Mouse (Mus musculus) intestine, embryonic 15.5 days (tissue): ENCODE data around the gene Cog4. TPM values are rescaled to one million over a fixed set of nuclear protein-coding genes. Genes with fewer than 3 reads are reported as not detected.
A peak's percentile ranks its signal among the peaks of the same experiment; 100 is the strongest.
"Not testable (repeated sequence)": the region's sequence is repeated elsewhere in the genome, so short reads cannot be mapped to it uniquely, and the experiment has no call there.

Experiments used
- ATAC-seq: fragments of 200-750 bp; cut with Nextera tagmentation; 2 replicates; pipeline ENCODE4 v1.8.0; 2017; ENCODE audit warnings: moderate TSS enrichment, moderate library complexity
- H3K27ac ChIP-seq: fragments of 300-500 bp; sonication (generic); 2 replicates; pipeline ENCODE4 v1.5.1; 2015; ENCODE audit warnings: mild to moderate bottlenecking, inconsistent platforms
- H3K27me3 ChIP-seq: fragments of 300-500 bp; sonication (generic); replicated peaks from 2 replicates; pipeline ENCODE4 v1.6.1; 2015; ENCODE audit warnings: inconsistent platforms
- H3K36me3 ChIP-seq: fragments of 300-500 bp; sonication (generic); 2 replicates; pipeline ENCODE4 v1.6.1; 2015; ENCODE audit warnings: inconsistent platforms
- H3K4me1 ChIP-seq: fragments of 300-500 bp; sonication (generic); replicated peaks from 2 replicates; pipeline ENCODE4 v1.6.1; 2015; ENCODE audit warnings: inconsistent platforms
- H3K4me2 ChIP-seq: fragments of 300-500 bp; sonication (generic); replicated peaks from 2 replicates; pipeline ENCODE4 v1.6.1; 2015; ENCODE audit warnings: mild to moderate bottlenecking, inconsistent platforms
- H3K4me3 ChIP-seq: fragments of 300-500 bp; sonication (generic); replicated peaks from 2 replicates; pipeline ENCODE4 v1.5.1; 2015; ENCODE audit warnings: inconsistent platforms
- H3K9ac ChIP-seq: fragments of 300-500 bp; sonication (generic); 2 replicates; pipeline ENCODE4 v1.6.1; 2015; ENCODE audit warnings: inconsistent platforms
- H3K9me3 ChIP-seq: fragments of 300-500 bp; sonication (generic); 2 replicates; pipeline ENCODE4 v1.6.1; 2016; ENCODE audit warnings: inconsistent platforms
- WGBS: fragments of 180-500 bp; shearing (Covaris S2); methylation state at CpG from one replicate; pipeline ENCODE4 v1.1.7; 2015; 5-methylcytosine and 5-hydroxymethylcytosine counted together
- polyA plus RNA-seq: library from polyadenylated mRNA; unstranded; fragments of >200 nt; fragmentation: Nextera tagmentation; extraction: Ambion mirVana; gene quantifications from 2 replicates; pipeline ENCODE4 v1.2.1, GENCODE M21; 2015

Gene Cog4
- polyA plus RNA-seq, 1 experiment from 2014 or later, result 69.0 TPM

GRCm38 (mm10) chr8:110920032-110920772 lies 73.8 kb downstream of the Cog4 start:
- WGBS, result 4% methylated on average over 32 of the region's 37 CpGs
- H3K4me3 ChIP-seq, result peak overlapping the region; percentile 89
- no peaks in the 10 kb centered on the region for H3K9me3 ChIP-seq
- peak; percentile 46 for ATAC-seq
- peak overlapping the region; percentile 79 for H3K9ac ChIP-seq
- H3K36me3 ChIP-seq, result no peaks in the 10 kb centered on the region
- H3K27ac ChIP-seq, result peak overlapping the region; percentile 77
- no peaks in the 10 kb centered on the region for H3K27me3 ChIP-seq
- peaks cover 17% of the 10 kb centered on the region for H3K4me1 ChIP-seq
- peak overlapping the region; percentile 78 for H3K4me2 ChIP-seq

- WGBS, result 24% methylated on average over 3 of the region's 3 CpGs
- Histone ChIP-seq H3K4me2 (peak overlapping the region; percentile 78), H3K9me3 (no peaks in the 10 kb centered on the region), H3K4me3 (peak overlapping the region; percentile 89), H3K4me1 (peaks cover 17% of the 10 kb centered on the region), H3K9ac (peak overlapping the region; percentile 79), H3K36me3 (no peaks in the 10 kb centered on the region), H3K27ac (peak overlapping the region; percentile 77; the same call in 1 of the 2 replicates), H3K27me3 (no peaks in the 10 kb centered on the region)
- no peak for ATAC-seq
These were observed 74.4 kb downstream of the Cog4 start for GRCm38 (mm10) chr8:110920773-110921277.

- ATAC-seq, result peak; percentile 9; the same call in 1 of the 2 replicates
- Histone ChIP-seq H3K9me3 (no peaks in the 10 kb centered on the region), H3K4me2 (peak overlapping the region; percentile 78), H3K36me3 (no peaks in the 10 kb centered on the region), H3K27me3 (no peaks in the 10 kb centered on the region), H3K4me1 (peaks cover 17% of the 10 kb centered on the region), H3K4me3 (peak overlapping the region; percentile 89), H3K9ac (no peak overlapping the region), H3K27ac (0 out of 2 replicates have a peak overlapping the region, but pooled peaks have one; percentile 40)
- WGBS, result 30% methylated on average over 7 of the region's 7 CpGs
These were observed 75.3 kb downstream of the Cog4 start for GRCm38 (mm10) chr8:110921492-110922230.

GRCm38 (mm10) chr8:110925691-110926140 lies 79.3 kb downstream of the Cog4 start:
- no peaks in the 10 kb centered on the region for H3K9me3 ChIP-seq
- H3K4me2 ChIP-seq, result no peak overlapping the region
- WGBS, result 77% methylated on average over 8 of the region's 8 CpGs
- H3K9ac ChIP-seq, result no peak overlapping the region
- no peak for ATAC-seq
- no peaks in the 10 kb centered on the region for H3K27me3 ChIP-seq
- no peak overlapping the region for H3K4me3 ChIP-seq
- H3K36me3 ChIP-seq, result no peaks in the 10 kb centered on the region
- no peak overlapping the region for H3K27ac ChIP-seq
- H3K4me1 ChIP-seq, result peaks cover 16% of the 10 kb centered on the region; the same call in 1 of the 2 replicates

- Histone ChIP-seq H3K4me2 (no peak overlapping the region), H3K27me3 (no peaks in the 10 kb centered on the region), H3K36me3 (no peaks in the 10 kb centered on the region), H3K27ac (no peak overlapping the region), H3K9me3 (no peaks in the 10 kb centered on the region), H3K4me3 (no peak overlapping the region), H3K4me1 (peaks cover 7% of the 10 kb centered on the region; the same call in 1 of the 2 replicates), H3K9ac (no peak overlapping the region)
- ATAC-seq, result no peak
- WGBS, result 44% methylated on average over 5 of the region's 5 CpGs
These were observed 80.3 kb downstream of the Cog4 start for GRCm38 (mm10) chr8:110926690-110927089.

GRCm38 (mm10) chr8:110928435-110928834 lies 82.0 kb downstream of the Cog4 start:
- H3K36me3 ChIP-seq, result no peaks in the 10 kb centered on the region
- H3K9me3 ChIP-seq, result no peaks in the 10 kb centered on the region
- H3K4me3 ChIP-seq, result no peak overlapping the region
- 0 out of 2 replicates have a peak, but pooled peaks cover 3% of the 10 kb centered on the region for H3K4me1 ChIP-seq
- H3K27ac ChIP-seq, result no peak overlapping the region
- no peak overlapping the region for H3K9ac ChIP-seq
- no peaks in the 10 kb centered on the region for H3K27me3 ChIP-seq
- H3K4me2 ChIP-seq, result no peak overlapping the region
- ATAC-seq, result no peak
- WGBS, result 78% methylated on average over 7 of the region's 7 CpGs

- 66% methylated on average over 5 of the region's 5 CpGs for WGBS
- H3K4me1 ChIP-seq, result 0 out of 2 replicates have a peak, but pooled peaks cover 3% of the 10 kb centered on the region
- no peak overlapping the region for H3K27ac ChIP-seq
- H3K27me3 ChIP-seq, result no peaks in the 10 kb centered on the region
- ATAC-seq, result peak; percentile 47; the same call in 1 of the 2 replicates
- H3K9ac ChIP-seq, result no peak overlapping the region
- no peaks in the 10 kb centered on the region for H3K9me3 ChIP-seq
- H3K36me3 ChIP-seq, result no peaks in the 10 kb centered on the region
- H3K4me2 ChIP-seq, result no peak overlapping the region
- H3K4me3 ChIP-seq, result no peak overlapping the region
These were observed 82.7 kb downstream of the Cog4 start for GRCm38 (mm10) chr8:110929066-110929465.

- WGBS, result 94% methylated on average over 8 of the region's 8 CpGs
- H3K27me3 ChIP-seq, H3K4me1 ChIP-seq, ATAC-seq, H3K36me3 ChIP-seq, H3K27ac ChIP-seq, H3K4me3 ChIP-seq, H3K9ac ChIP-seq, H3K4me2 ChIP-seq, H3K9me3 ChIP-seq: not testable (repeated sequence)
These were observed 83.3 kb downstream of the Cog4 start for GRCm38 (mm10) chr8:110929672-110930071.

- no peaks in the 10 kb centered on the region for H3K36me3 ChIP-seq
- no peak overlapping the region for H3K9ac ChIP-seq
- 61% methylated on average over 12 of the region's 12 CpGs for WGBS
- H3K4me3 ChIP-seq, result no peak overlapping the region
- no peaks in the 10 kb centered on the region for H3K27me3 ChIP-seq
- no peak overlapping the region for H3K4me2 ChIP-seq
- H3K27ac ChIP-seq, result no peak overlapping the region
- 0 out of 2 replicates have a peak, but pooled peaks cover 3% of the 10 kb centered on the region for H3K4me1 ChIP-seq
- no peaks in the 10 kb centered on the region for H3K9me3 ChIP-seq
- peak; percentile 50; the same call in 1 of the 2 replicates for ATAC-seq
These were observed 85.0 kb downstream of the Cog4 start for GRCm38 (mm10) chr8:110931176-110931939.
